In genomic region chr1:151345109-151345862, GRCm38 (mm10) we compare ENCODE assay signal across 8 mouse cellular contexts. TPM values are rescaled to one million over a fixed set of nuclear protein-coding genes. Genes with fewer than 3 reads are reported as not detected.
DNase-seq lines count a peak whose midpoint lies in the region; ATAC-seq and TF ChIP-seq lines count a peak whose summit lies in the region.

No protein-coding gene starts in this region.

- intact Hi-C loops in gastrocnemius, adult 2 months (cut with DNase I), result loop anchor here (5.0 kb wide), 1 partner anchor 308 kb away; no protein-coding TSS in a partner anchor
- intact Hi-C loops in left cerebral cortex, adult 2 months (cut with DNase I), result loop anchor here (2.0 to 5.0 kb wide), 4 partner anchors 42 to 308 kb away; no protein-coding TSS in a partner anchor

- no peaks in the 10 kb centered on the region for H3K9me3 ChIP-seq in hindbrain, postnatal 0 days (ENCODE audit: low read length)

- peak overlapping the region; percentile 95 for H3K27ac ChIP-seq in gastrocnemius, adult 2 months
- peak overlapping the region; percentile 95 for H3K27ac ChIP-seq in hindbrain, postnatal 0 days
- peak overlapping the region; percentile 95 for H3K27ac ChIP-seq in left cerebral cortex, adult 2 months
- peak overlapping the region; percentile 32 for H3K27ac ChIP-seq in macrophage

- H3K27me3 ChIP-seq in hindbrain, postnatal 0 days (ENCODE audit: insufficient read depth, low read length), result no peaks in the 10 kb centered on the region

- DNase-seq in gastrocnemius, adult 2 months, result peak; percentile 99
- peak; percentile 96 for DNase-seq in hindbrain, postnatal 0 days (ENCODE audit: low spot score)
- DNase-seq in left cerebral cortex, adult 2 months (ENCODE audit: extremely low spot score in 1 of 2, low spot score in 2 of 2), result peak; percentile 97 to 99
- peak; percentile 80 for DNase-seq in retina, postnatal 7 days (ENCODE audit: low read depth, low spot score)
- peak; percentile 91 to 96 for DNase-seq in urinary bladder, adult 18-20 months (ENCODE audit: low spot score in 2 of 2)

- no peak for TF ChIP-seq CTCF in gastrocnemius, adult 2 months (IDR thresholded peaks at IDR 0.05)
- TF ChIP-seq CTCF in hindbrain, postnatal 0 days (IDR thresholded peaks at IDR 0.05; ENCODE audit: low read depth), result no peak
- no peak for TF ChIP-seq CTCF in left cerebral cortex, adult 2 months (IDR thresholded peaks at IDR 0.05)

- H3K4me1 ChIP-seq in hindbrain, postnatal 0 days (ENCODE audit: insufficient read depth, low read length), result peaks cover 12% of the 10 kb centered on the region

- WGBS in hindbrain, postnatal 0 days, result 1% methylated on average over 55 of the region's 55 CpGs
- 0% methylated on average over 46 of the region's 55 CpGs for WGBS in macrophage (ENCODE audit: missing documents)

- H3K4me2 ChIP-seq in hindbrain, postnatal 0 days (ENCODE audit: low read depth, low read length), result peak overlapping the region; percentile 69

- H3K79me2 ChIP-seq in macrophage (ENCODE audit: inconsistent target), result peaks cover 51% of the 10 kb centered on the region

- no peaks in the 10 kb centered on the region for H3K36me3 ChIP-seq in hindbrain, postnatal 0 days (ENCODE audit: insufficient read depth, low read length)
- no peaks in the 10 kb centered on the region for H3K36me3 ChIP-seq in macrophage (ENCODE audit: inconsistent target)

- peak; percentile 58 for ATAC-seq in activated CD4-positive, CD25-positive, alpha-beta regulatory T cell, adult 4 months
- peak; percentile 48 for ATAC-seq in common myeloid progenitor, adult 5-6 weeks (replicated peaks; ENCODE audit: low read depth, poor library complexity, severe bottlenecking)
- peak; percentile 83 for ATAC-seq in hindbrain, postnatal 0 days

- H3K4me3 ChIP-seq in gastrocnemius, adult 2 months, result peak overlapping the region; percentile 92
- peak overlapping the region; percentile 82 for H3K4me3 ChIP-seq in hindbrain, postnatal 0 days (ENCODE audit: low read length)
- peak overlapping the region; percentile 98 for H3K4me3 ChIP-seq in left cerebral cortex, adult 2 months
- peak overlapping the region; percentile 52 for H3K4me3 ChIP-seq in macrophage (ENCODE audit: inconsistent target)

- H3K9ac ChIP-seq in hindbrain, postnatal 0 days (replicated peaks; ENCODE audit: low read length), result peak overlapping the region; percentile 91

RNA-seq across cellular contexts. Expression of gene Ivns1abp, which starts 1.0 kb away (rescaled TPM):
- polyA plus RNA-seq in activated CD4-positive, CD25-positive, alpha-beta regulatory T cell, adult 4 months (2017; shearing (Covaris generic)), result 100 to 1,000 TPM; 102 to 121 TPM
- 467 and 489 TPM in 2 replicates for total RNA-seq in common myeloid progenitor, adult 5-6 weeks (2017)
- total RNA-seq in gastrocnemius, adult 2 months (2021), result 100 to 1,000 TPM; 124 to 159 TPM
- 121 and 129 TPM in 2 replicates for total RNA-seq in hindbrain, postnatal 0 days (2014; rRNA removed)
- polyA plus RNA-seq in hindbrain, postnatal 0 days (2015; fragmentation: Nextera tagmentation; extraction: Ambion mirVana), result 140 and 143 TPM in 2 replicates
- total RNA-seq in left cerebral cortex, adult 2 months (2021), result 100 to 1,000 TPM; 126 to 131 TPM
- total RNA-seq in macrophage (2018; cell fraction: chromatin; rRNA removed), result 100 to 1,000 TPM in 14 of 26 experiments, 10 to 100 TPM in 12; 40.0 to 337 (median 106) TPM
- total RNA-seq in macrophage (2018; cell fraction: cytosol; rRNA removed), result 10 to 100 TPM; 18.9 to 73.2 (median 34.3) TPM
- total RNA-seq in macrophage (2018; cell fraction: nucleus; rRNA removed), result 100 to 1,000 TPM in 12 of 26 experiments, 10 to 100 TPM in 14; 31.8 to 339 (median 97.2) TPM
- polyA plus RNA-seq in macrophage (2018), result 48.2 to 82.7 TPM (median 58.0 TPM) in 3 replicates

Comparison
In these comparisons a context has a peak if more than half of its experiments do, and no peak if none do; other contexts are left out.
1. Peak in every context shown above with its lines: DNase-seq, ATAC-seq, H3K4me3 ChIP-seq and H3K27ac ChIP-seq.
2. H3K27ac ChIP-seq: peak in every context shown above with its lines; median percentile 95 in gastrocnemius, adult 2 months; 95 in hindbrain, postnatal 0 days; 95 in left cerebral cortex, adult 2 months; 32 in macrophage.